Mouse (Mus musculus): Measurements from ENCODE around the gene Urah. TPM values are rescaled to one million over a fixed set of nuclear protein-coding genes. Genes with fewer than 3 reads are reported as not detected.

Gene Urah
- polyA plus RNA-seq, 1 experiment from 2014 or later: 316 TPM

GRCm38 (mm10) chr7:140845683-140846082 lies 10.9 kb downstream of the Urah start:
- ATAC-seq: no peak

GRCm38 (mm10) chr7:140846676-140847075 lies 11.9 kb downstream of the Urah start:
- Histone ChIP-seq H3K4me3 (ENCODE audit: low read depth, low read length) (no peak overlapping the region), H3K4me2 (ENCODE audit: low read depth, low read length) (no peak overlapping the region), H3K27me3 (ENCODE audit: insufficient read depth, low read length) (no peaks in the 10 kb centered on the region), H3K27ac (ENCODE audit: low read depth) (no peak overlapping the region), H3K9ac (replicated peaks) (no peak overlapping the region), H3K36me3 (replicated peaks; ENCODE audit: insufficient read depth, low read length) (peaks cover under 1% of the 10 kb centered on the region), H3K9me3 (ENCODE audit: low read length) (no peaks in the 10 kb centered on the region), H3K4me1 (ENCODE audit: insufficient read depth) (0 out of 2 replicates have a peak, but pooled peaks cover 4% of the 10 kb centered on the region)
- no peak for DNase-seq
- TF ChIP-seq EP300 (IDR thresholded peaks at IDR 0.05; ENCODE audit: low read depth) (no peak), CTCF (IDR thresholded peaks at IDR 0.05; ENCODE audit: low read depth) (no peak)
- 74% methylated on average over 10 of the region's 10 CpGs for WGBS (ENCODE audit: insufficient replicate concordance)
- no peak for ATAC-seq

More at GRCm38 (mm10) chr7:140845683-140846082, 10.9 kb downstream of the Urah start:
- no peaks in the 10 kb centered on the region for H3K9me3 ChIP-seq (ENCODE audit: low read length)
- H3K36me3 ChIP-seq (replicated peaks; ENCODE audit: insufficient read depth, low read length): no peaks in the 10 kb centered on the region
- no peak for DNase-seq
- WGBS (ENCODE audit: insufficient replicate concordance): 70% methylated on average over 4 of the region's 4 CpGs
- H3K4me1 ChIP-seq (ENCODE audit: insufficient read depth): 0 out of 2 replicates have a peak, but pooled peaks cover 4% of the 10 kb centered on the region
- H3K4me2 ChIP-seq (ENCODE audit: low read depth, low read length): no peak overlapping the region
- peaks cover 3% of the 10 kb centered on the region; the same call in 1 of the 2 replicates for H3K27me3 ChIP-seq (ENCODE audit: insufficient read depth, low read length)
- H3K9ac ChIP-seq (replicated peaks): no peak overlapping the region
- no peak overlapping the region for H3K4me3 ChIP-seq (ENCODE audit: low read depth, low read length)
- TF ChIP-seq EP300 (IDR thresholded peaks at IDR 0.05; ENCODE audit: low read depth): no peak
- TF ChIP-seq CTCF (IDR thresholded peaks at IDR 0.05; ENCODE audit: low read depth): no peak; the same call in 1 of the 2 replicates
- H3K27ac ChIP-seq (ENCODE audit: low read depth): no peak overlapping the region

GRCm38 (mm10) chr7:140847755-140848580 lies 13.2 kb downstream of the Urah start, which contains the start of gene Odf3:
TSS of gene Odf3 (plus strand) at chr7:140847805.
- 55% methylated on average over 11 of the region's 11 CpGs for WGBS (ENCODE audit: insufficient replicate concordance)
- Histone ChIP-seq H3K4me3 (ENCODE audit: low read depth, low read length) (no peak within 1 kb of the TSS), H3K27me3 (ENCODE audit: insufficient read depth, low read length) (no peaks in the 10 kb centered on the region), H3K4me2 (ENCODE audit: low read depth, low read length) (no peak within 1 kb of the TSS), H3K36me3 (replicated peaks; ENCODE audit: insufficient read depth, low read length) (peaks cover 8% of the 10 kb centered on the region), H3K9me3 (ENCODE audit: low read length) (no peaks in the 10 kb centered on the region), H3K9ac (replicated peaks) (no peak within 1 kb of the TSS), H3K4me1 (ENCODE audit: insufficient read depth) (peaks cover 7% of the 10 kb centered on the region), H3K27ac (ENCODE audit: low read depth) (no peak within 1 kb of the TSS)
- TF ChIP-seq EP300 (IDR thresholded peaks at IDR 0.05; ENCODE audit: low read depth) (no peak), CTCF (IDR thresholded peaks at IDR 0.05; ENCODE audit: low read depth) (0 out of 2 replicates have a peak, but pooled peaks have one; percentile 6)
- peak; percentile 45 for DNase-seq
- ATAC-seq: no peak

- peaks cover 11% of the 10 kb centered on the region for H3K4me1 ChIP-seq (ENCODE audit: insufficient read depth)
- no peak overlapping the region for H3K9ac ChIP-seq (replicated peaks)
- no peaks in the 10 kb centered on the region for H3K27me3 ChIP-seq (ENCODE audit: insufficient read depth, low read length)
- H3K4me3 ChIP-seq (ENCODE audit: low read depth, low read length): no peak overlapping the region
- TF ChIP-seq CTCF (IDR thresholded peaks at IDR 0.05; ENCODE audit: low read depth): no peak
- no peak for TF ChIP-seq EP300 (IDR thresholded peaks at IDR 0.05; ENCODE audit: low read depth)
- no peak overlapping the region for H3K27ac ChIP-seq (ENCODE audit: low read depth)
- ATAC-seq (no peak), DNase-seq (no peak)
- no peak overlapping the region for H3K4me2 ChIP-seq (ENCODE audit: low read depth, low read length)
- 78% methylated on average over 10 of the region's 10 CpGs for WGBS (ENCODE audit: insufficient replicate concordance)
- H3K36me3 ChIP-seq (replicated peaks; ENCODE audit: insufficient read depth, low read length): peaks cover 10% of the 10 kb centered on the region
- no peaks in the 10 kb centered on the region for H3K9me3 ChIP-seq (ENCODE audit: low read length)
These were observed 13.8 kb downstream of the Urah start for GRCm38 (mm10) chr7:140848591-140848990.

GRCm38 (mm10) chr7:140851916-140852315 lies 17.1 kb downstream of the Urah start:
- H3K36me3 ChIP-seq (replicated peaks; ENCODE audit: insufficient read depth, low read length): peaks cover 24% of the 10 kb centered on the region
- TF ChIP-seq CTCF (IDR thresholded peaks at IDR 0.05; ENCODE audit: low read depth) (no peak), EP300 (IDR thresholded peaks at IDR 0.05; ENCODE audit: low read depth) (no peak)
- no peak for ATAC-seq
- no peaks in the 10 kb centered on the region for H3K27me3 ChIP-seq (ENCODE audit: insufficient read depth, low read length)
- H3K9me3 ChIP-seq (ENCODE audit: low read length): no peaks in the 10 kb centered on the region
- H3K9ac ChIP-seq (replicated peaks): no peak overlapping the region
- no peak overlapping the region; the same call in 1 of the 2 replicates for H3K27ac ChIP-seq (ENCODE audit: low read depth)
- peaks cover 26% of the 10 kb centered on the region for H3K4me1 ChIP-seq (ENCODE audit: insufficient read depth)
- no peak overlapping the region for H3K4me3 ChIP-seq (ENCODE audit: low read depth, low read length)
- H3K4me2 ChIP-seq (ENCODE audit: low read depth, low read length): no peak overlapping the region
- DNase-seq: no peak
- WGBS (ENCODE audit: insufficient replicate concordance): 92% methylated on average over 4 of the region's 4 CpGs

GRCm38 (mm10) chr7:140853386-140853785 lies 18.6 kb downstream of the Urah start:
- peaks cover 24% of the 10 kb centered on the region for H3K36me3 ChIP-seq (replicated peaks; ENCODE audit: insufficient read depth, low read length)
- ATAC-seq: peak; percentile 40
- no peak for TF ChIP-seq CTCF (IDR thresholded peaks at IDR 0.05; ENCODE audit: low read depth)
- no peak for TF ChIP-seq EP300 (IDR thresholded peaks at IDR 0.05; ENCODE audit: low read depth)
- peak overlapping the region; percentile 99 for H3K27ac ChIP-seq (ENCODE audit: low read depth)
- H3K4me3 ChIP-seq (ENCODE audit: low read depth, low read length): no peak overlapping the region
- H3K9ac ChIP-seq (replicated peaks): 0 out of 2 replicates have a peak overlapping the region, but pooled peaks have one; percentile 30
- 61% methylated on average over 9 of the region's 9 CpGs for WGBS (ENCODE audit: insufficient replicate concordance)
- DNase-seq: peak; percentile 69
- peaks cover 30% of the 10 kb centered on the region for H3K4me1 ChIP-seq (ENCODE audit: insufficient read depth)
- no peaks in the 10 kb centered on the region for H3K27me3 ChIP-seq (ENCODE audit: insufficient read depth, low read length)
- H3K4me2 ChIP-seq (ENCODE audit: low read depth, low read length): peak overlapping the region; percentile 26; the same call in 1 of the 2 replicates
- no peaks in the 10 kb centered on the region for H3K9me3 ChIP-seq (ENCODE audit: low read length)

Measured in liver, postnatal 0 days (tissue).